Mouse (Mus musculus): ENCODE results near the gene Rpl28. TPM values are rescaled to one million over a fixed set of nuclear protein-coding genes. Genes with fewer than 3 reads are reported as not detected.
A peak's percentile ranks its signal among the peaks of the same experiment; 100 is the strongest.

Rpl28 gene
- polyA plus RNA-seq, 1 experiment from 2014 or later: 266 TPM

GRCm38 (mm10) chr7:4835631-4836327, 43.1 kb downstream of the Rpl28 start:
- peak overlapping the region; percentile 31 for H3K4me3 ChIP-seq (ENCODE audit: low read depth, low read length)
- H3K9me3 ChIP-seq (ENCODE audit: control insufficient read depth, low read length): no peaks in the 10 kb centered on the region
- 8% methylated on average over 27 of the region's 34 CpGs for WGBS
- DNase-seq (ENCODE audit: low spot score) (no peak), ATAC-seq (ENCODE audit: insufficient number of reproducible peaks, low FRiP score, low TSS enrichment, low read depth) (peak; percentile 27; the same call in 1 of the 2 replicates)
- no peak overlapping the region for H3K9ac ChIP-seq (ENCODE audit: low read length)
- H3K36me3 ChIP-seq (ENCODE audit: control insufficient read depth, insufficient read depth, low read length): no peaks in the 10 kb centered on the region
- peak overlapping the region; percentile 67 for H3K4me2 ChIP-seq (ENCODE audit: low read depth, severe bottlenecking)
- no peak overlapping the region for H3K27ac ChIP-seq (replicated peaks; ENCODE audit: low read depth, low read length)
- peaks cover 5% of the 10 kb centered on the region; the same call in 1 of the 2 replicates for H3K4me1 ChIP-seq (ENCODE audit: control insufficient read depth, insufficient read depth, low read length)
- peaks cover 46% of the 10 kb centered on the region for H3K27me3 ChIP-seq (ENCODE audit: control insufficient read depth, insufficient read depth, low read length)

- ATAC-seq (ENCODE audit: insufficient number of reproducible peaks, low FRiP score, low TSS enrichment, low read depth) (peak; percentile 66), DNase-seq (ENCODE audit: low spot score) (peak; percentile 75)
- H3K9me3 ChIP-seq (ENCODE audit: control insufficient read depth, low read length): no peaks in the 10 kb centered on the region
- no peak overlapping the region for H3K27ac ChIP-seq (replicated peaks; ENCODE audit: low read depth, low read length)
- WGBS: under 1% methylated on average over 51 of the region's 51 CpGs
- H3K4me1 ChIP-seq (ENCODE audit: control insufficient read depth, insufficient read depth, low read length): peaks cover 5% of the 10 kb centered on the region; the same call in 1 of the 2 replicates
- H3K36me3 ChIP-seq (ENCODE audit: control insufficient read depth, insufficient read depth, low read length): no peaks in the 10 kb centered on the region
- peak overlapping the region; percentile 67 for H3K4me2 ChIP-seq (ENCODE audit: low read depth, severe bottlenecking)
- peak overlapping the region; percentile 31 for H3K4me3 ChIP-seq (ENCODE audit: low read depth, low read length)
- peaks cover 46% of the 10 kb centered on the region for H3K27me3 ChIP-seq (ENCODE audit: control insufficient read depth, insufficient read depth, low read length)
- H3K9ac ChIP-seq (ENCODE audit: low read length): peak overlapping the region; percentile 5
These were observed 43.7 kb downstream of the Rpl28 start for GRCm38 (mm10) chr7:4836351-4836792.

- DNase-seq (ENCODE audit: low spot score) (no peak), ATAC-seq (ENCODE audit: insufficient number of reproducible peaks, low FRiP score, low TSS enrichment, low read depth) (no peak)
- 25% methylated on average over 1 of the region's 1 CpGs for WGBS
- Histone ChIP-seq H3K9ac (ENCODE audit: low read length) (no peak overlapping the region), H3K27me3 (ENCODE audit: control insufficient read depth, insufficient read depth, low read length) (peaks cover 58% of the 10 kb centered on the region), H3K27ac (replicated peaks; ENCODE audit: low read depth, low read length) (no peak overlapping the region), H3K9me3 (ENCODE audit: control insufficient read depth, low read length) (no peaks in the 10 kb centered on the region), H3K36me3 (ENCODE audit: control insufficient read depth, insufficient read depth, low read length) (no peaks in the 10 kb centered on the region), H3K4me2 (ENCODE audit: low read depth, severe bottlenecking) (no peak overlapping the region), H3K4me3 (ENCODE audit: low read depth, low read length) (no peak overlapping the region), H3K4me1 (ENCODE audit: control insufficient read depth, insufficient read depth, low read length) (peaks cover 5% of the 10 kb centered on the region; the same call in 1 of the 2 replicates)
These were observed 45.0 kb downstream of the Rpl28 start for GRCm38 (mm10) chr7:4837639-4838038.

DNA sequence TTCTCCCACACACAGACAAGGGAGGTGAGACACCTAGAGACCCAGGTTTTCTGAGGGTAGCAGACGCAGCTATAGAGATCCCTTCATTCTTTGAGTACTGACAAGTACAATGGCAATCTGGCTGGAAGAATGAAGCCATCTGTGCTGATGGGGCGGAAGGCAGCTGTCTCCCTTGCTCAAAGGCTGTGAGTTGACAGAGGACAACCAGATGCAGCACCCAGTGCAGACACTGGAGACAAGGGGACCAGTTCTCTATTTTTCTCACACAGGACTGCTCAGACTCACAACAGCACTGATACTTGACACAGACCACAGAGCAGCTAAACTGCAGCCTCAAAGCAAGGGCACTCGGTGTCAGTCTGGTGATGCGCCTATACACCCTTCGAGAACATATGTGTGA, 49.4 kb downstream of the Rpl28 start:
- Histone ChIP-seq H3K27me3 (ENCODE audit: control insufficient read depth, insufficient read depth, low read length) (peaks cover 51% of the 10 kb centered on the region), H3K4me1 (ENCODE audit: control insufficient read depth, insufficient read depth, low read length) (peaks cover 17% of the 10 kb centered on the region), H3K27ac (replicated peaks; ENCODE audit: low read depth, low read length) (no peak overlapping the region), H3K9me3 (ENCODE audit: control insufficient read depth, low read length) (no peaks in the 10 kb centered on the region), H3K4me3 (ENCODE audit: low read depth, low read length) (no peak overlapping the region), H3K36me3 (ENCODE audit: control insufficient read depth, insufficient read depth, low read length) (no peaks in the 10 kb centered on the region), H3K4me2 (ENCODE audit: low read depth, severe bottlenecking) (no peak overlapping the region), H3K9ac (ENCODE audit: low read length) (no peak overlapping the region)
- WGBS: 53% methylated on average over 5 of the region's 5 CpGs
- no peak for DNase-seq (ENCODE audit: low spot score)
- no peak for ATAC-seq (ENCODE audit: insufficient number of reproducible peaks, low FRiP score, low TSS enrichment, low read depth)

DNA sequence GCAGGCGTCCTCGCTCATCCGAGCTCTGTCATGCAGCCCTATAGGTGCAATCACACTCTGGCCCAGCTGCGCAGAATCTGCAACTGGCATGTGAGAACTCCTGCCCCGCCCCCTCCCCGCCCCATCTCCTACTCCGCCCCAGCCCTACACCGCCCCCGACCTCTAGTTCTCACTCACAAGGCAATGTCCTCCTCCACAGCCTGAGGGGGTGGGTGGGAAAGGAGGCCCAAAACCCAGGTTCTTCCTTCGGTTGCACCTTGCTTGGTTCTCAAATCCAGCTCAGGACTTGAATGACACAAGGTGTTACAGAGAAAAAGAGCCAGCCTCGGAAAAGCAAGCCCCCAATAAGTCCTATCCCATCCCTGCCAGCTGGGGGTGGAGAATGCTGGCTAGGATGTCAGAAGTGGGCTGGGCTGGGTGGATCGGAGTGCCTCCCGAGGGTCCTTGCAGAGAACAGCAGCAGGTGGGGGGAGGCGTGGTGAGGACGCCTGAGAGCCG, 50.0 kb downstream of the Rpl28 start:
- no peak overlapping the region for H3K4me3 ChIP-seq (ENCODE audit: low read depth, low read length)
- WGBS: 1% methylated on average over 16 of the region's 16 CpGs
- no peaks in the 10 kb centered on the region for H3K36me3 ChIP-seq (ENCODE audit: control insufficient read depth, insufficient read depth, low read length)
- ATAC-seq (ENCODE audit: insufficient number of reproducible peaks, low FRiP score, low TSS enrichment, low read depth) (peak; percentile 54; the same call in 1 of the 2 replicates), DNase-seq (ENCODE audit: low spot score) (peak; percentile 49)
- H3K4me2 ChIP-seq (ENCODE audit: low read depth, severe bottlenecking): peak overlapping the region; percentile 15
- H3K27ac ChIP-seq (replicated peaks; ENCODE audit: low read depth, low read length): no peak overlapping the region
- no peak overlapping the region for H3K9ac ChIP-seq (ENCODE audit: low read length)
- H3K27me3 ChIP-seq (ENCODE audit: control insufficient read depth, insufficient read depth, low read length): peaks cover 45% of the 10 kb centered on the region
- H3K9me3 ChIP-seq (ENCODE audit: control insufficient read depth, low read length): no peaks in the 10 kb centered on the region
- peaks cover 17% of the 10 kb centered on the region for H3K4me1 ChIP-seq (ENCODE audit: control insufficient read depth, insufficient read depth, low read length)

DNA sequence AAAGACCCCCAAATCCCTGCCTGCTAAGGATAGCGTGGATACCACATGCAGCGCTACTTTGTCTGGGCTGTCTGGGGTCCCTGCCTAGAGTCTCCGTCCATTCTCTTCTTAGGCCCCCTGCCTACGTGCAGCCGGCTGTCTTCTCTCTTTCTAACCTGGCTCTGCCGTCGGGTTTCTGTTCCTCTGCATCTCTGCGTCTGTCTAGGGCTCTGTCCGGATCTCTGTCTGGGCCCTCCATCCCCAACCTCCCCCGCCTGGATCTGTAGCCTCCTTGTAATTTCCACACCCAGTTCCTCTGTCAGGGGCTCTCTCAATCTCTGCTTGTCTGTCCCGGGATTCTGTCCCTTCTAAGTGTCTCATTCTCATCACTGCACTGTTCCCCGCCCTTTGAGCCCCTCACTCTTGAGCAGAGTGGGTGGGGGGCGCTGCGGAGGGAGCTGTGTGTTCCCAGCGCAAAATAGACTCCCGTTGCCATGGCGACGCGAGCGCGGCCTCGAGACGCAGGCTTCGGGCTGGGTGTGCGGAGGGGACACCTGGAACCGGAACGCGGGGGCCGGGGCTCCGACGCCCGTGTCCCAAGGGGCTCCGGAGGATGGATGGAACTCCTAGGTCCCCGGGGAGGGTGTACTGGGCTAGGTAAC, 51.0 kb downstream of the Rpl28 start:
- under 1% methylated on average over 34 of the region's 34 CpGs for WGBS
- H3K4me3 ChIP-seq (ENCODE audit: low read depth, low read length): peak overlapping the region; percentile 33
- H3K4me1 ChIP-seq (ENCODE audit: control insufficient read depth, insufficient read depth, low read length): peaks cover 17% of the 10 kb centered on the region
- peak; percentile 68 for DNase-seq (ENCODE audit: low spot score)
- no peak overlapping the region for H3K27ac ChIP-seq (replicated peaks; ENCODE audit: low read depth, low read length)
- H3K9me3 ChIP-seq (ENCODE audit: control insufficient read depth, low read length): no peaks in the 10 kb centered on the region
- ATAC-seq (ENCODE audit: insufficient number of reproducible peaks, low FRiP score, low TSS enrichment, low read depth): peak; percentile 23; the same call in 1 of the 2 replicates
- no peak overlapping the region; the same call in 1 of the 2 replicates for H3K9ac ChIP-seq (ENCODE audit: low read length)
- peak overlapping the region; percentile 90 for H3K4me2 ChIP-seq (ENCODE audit: low read depth, severe bottlenecking)
- H3K27me3 ChIP-seq (ENCODE audit: control insufficient read depth, insufficient read depth, low read length): peaks cover 41% of the 10 kb centered on the region
- H3K36me3 ChIP-seq (ENCODE audit: control insufficient read depth, insufficient read depth, low read length): no peaks in the 10 kb centered on the region

DNA sequence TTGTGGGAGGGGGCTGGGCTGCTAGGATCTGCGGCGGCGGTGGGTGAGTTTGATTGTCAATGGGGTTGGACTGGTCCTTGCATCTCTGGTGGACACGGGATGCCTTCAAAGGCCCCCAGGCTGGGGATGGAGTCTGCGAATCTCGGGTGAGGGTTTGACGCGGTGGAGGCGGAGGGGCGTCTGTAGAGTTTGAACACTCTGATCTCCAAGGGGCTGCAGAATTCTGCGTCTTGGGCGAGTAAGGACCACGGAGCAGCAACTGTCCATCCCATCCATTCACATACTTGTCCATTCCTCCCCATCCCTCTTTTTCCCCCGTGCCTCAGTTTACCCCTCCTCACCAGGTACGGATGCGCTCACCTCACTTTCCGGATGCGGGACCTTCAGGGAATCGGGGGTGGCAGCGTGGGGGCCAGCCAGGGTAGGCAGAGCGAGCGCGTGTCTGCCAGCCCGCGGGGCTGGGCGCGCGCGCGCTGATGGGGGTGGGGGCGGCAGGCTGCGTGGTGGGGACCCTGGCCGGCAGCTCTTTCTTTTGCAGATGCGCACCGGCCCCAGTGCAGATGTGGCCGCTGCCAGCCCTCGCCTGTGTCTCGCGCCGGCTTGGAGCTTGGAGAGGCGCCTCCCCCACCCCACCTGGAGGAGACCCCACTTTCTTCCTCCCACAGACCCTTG, 51.7 kb downstream of the Rpl28 start, which contains the start of gene Shisa7:
Shisa7 (minus strand) TSS at position 452 of the 672 bp plus-strand sequence.
- Histone ChIP-seq H3K4me2 (ENCODE audit: low read depth, severe bottlenecking) (peak within 1 kb of the TSS; percentile 90), H3K4me1 (ENCODE audit: control insufficient read depth, insufficient read depth, low read length) (peaks cover 17% of the 10 kb centered on the region), H3K36me3 (ENCODE audit: control insufficient read depth, insufficient read depth, low read length) (no peaks in the 10 kb centered on the region), H3K4me3 (ENCODE audit: low read depth, low read length) (peak within 1 kb of the TSS; percentile 33), H3K27ac (replicated peaks; ENCODE audit: low read depth, low read length) (no peak within 1 kb of the TSS), H3K27me3 (ENCODE audit: control insufficient read depth, insufficient read depth, low read length) (peaks cover 41% of the 10 kb centered on the region), H3K9me3 (ENCODE audit: control insufficient read depth, low read length) (no peaks in the 10 kb centered on the region), H3K9ac (ENCODE audit: low read length) (peak within 1 kb of the TSS; percentile 30; the same call in 1 of the 2 replicates)
- DNase-seq (ENCODE audit: low spot score) (no peak), ATAC-seq (ENCODE audit: insufficient number of reproducible peaks, low FRiP score, low TSS enrichment, low read depth) (peak; percentile 53; the same call in 1 of the 2 replicates)
- 1% methylated on average over 41 of the region's 41 CpGs for WGBS

All from limb, embryonic 11.5 days (tissue).